Mouse (Mus musculus): Measurements from ENCODE around the gene Rgl1.

GRCm38 (mm10) chr1:152810533-152811439 lies 44.6 kb upstream of the Rgl1 start:
- no peak for TF ChIP-seq POLR2A (IDR thresholded peaks at IDR 0.05; ENCODE audit: low read depth, low read length)
- no peak for TF ChIP-seq CTCF (IDR thresholded peaks at IDR 0.05; ENCODE audit: extremely low read depth, insufficient read depth, insufficient read length, insufficient replicate concordance)
